Mouse (Mus musculus) brain, adult 2 months (tissue): ENCODE results near the gene Casp8ap2.

Experiments used
- DNase-seq: peaks from one replicate; pipeline ENCODE4 v3.0.0; 2011; ENCODE audit warnings: low read depth, low spot score

Gene Casp8ap2

DNA sequence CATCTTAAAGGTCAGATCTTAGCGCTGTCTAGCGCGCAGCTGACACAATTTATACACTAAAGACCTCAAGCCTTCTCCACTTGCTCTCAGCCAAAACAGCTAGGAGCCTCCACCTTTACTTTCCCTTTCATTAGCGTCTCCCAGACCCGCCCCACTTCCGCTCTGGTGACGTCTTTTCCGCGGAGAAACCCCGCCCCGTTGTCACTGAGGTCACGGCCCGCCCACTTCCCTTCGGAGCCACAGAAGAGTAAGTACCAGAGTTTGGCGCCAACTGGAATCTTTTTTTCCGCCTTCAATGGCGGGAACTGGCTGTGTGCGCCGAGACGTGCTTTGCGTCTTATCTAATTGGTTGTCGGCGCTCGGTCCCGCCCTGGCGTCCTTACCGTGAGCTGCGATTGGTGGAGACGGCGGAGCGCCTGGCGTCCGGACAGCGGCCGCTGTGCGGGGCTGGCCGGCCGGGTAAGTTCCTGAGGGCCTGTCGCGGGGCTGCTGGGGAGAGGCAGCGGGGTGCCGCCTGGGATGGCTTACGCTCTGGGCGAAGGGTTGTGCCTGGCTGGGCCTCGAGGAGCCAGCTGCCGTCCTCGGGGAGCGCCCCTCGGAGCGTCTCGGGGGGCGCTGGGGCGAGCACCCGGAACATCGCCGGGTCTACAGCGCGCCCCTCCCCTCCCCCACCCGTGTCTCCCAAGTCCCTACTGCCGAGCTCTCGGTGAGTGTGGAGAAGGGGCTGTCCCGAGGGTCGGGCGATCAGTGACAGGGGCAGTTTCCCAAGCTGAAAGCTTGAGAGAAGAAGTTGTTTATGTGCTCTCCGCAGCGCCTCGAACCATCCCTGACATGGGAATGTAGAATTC is at the start of gene Casp8ap2:
Casp8ap2 (plus strand) TSS at position 418 of the 848 bp plus-strand sequence.
- DNase-seq: peak; percentile 100

DNA sequence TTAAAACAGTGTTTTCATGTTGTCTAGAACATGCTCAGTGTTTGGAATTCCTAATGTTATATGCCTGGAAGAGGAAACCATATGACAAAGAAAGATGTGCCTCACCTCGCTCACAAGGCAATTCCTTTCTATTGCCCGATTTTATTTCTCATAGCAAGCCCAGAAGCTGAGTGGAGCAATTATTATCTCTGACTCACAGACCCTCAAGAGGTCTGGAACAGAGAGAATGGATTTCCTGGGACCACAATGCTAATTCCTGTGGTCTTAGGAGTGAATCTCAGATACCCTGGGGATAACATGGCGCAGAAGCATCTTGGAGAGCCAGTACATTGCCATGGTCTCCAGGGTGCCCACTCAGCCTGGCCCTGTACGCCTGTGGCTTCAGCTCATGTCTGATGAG is 46.2 kb upstream of the Casp8ap2 start:
- no peak for DNase-seq

DNA sequence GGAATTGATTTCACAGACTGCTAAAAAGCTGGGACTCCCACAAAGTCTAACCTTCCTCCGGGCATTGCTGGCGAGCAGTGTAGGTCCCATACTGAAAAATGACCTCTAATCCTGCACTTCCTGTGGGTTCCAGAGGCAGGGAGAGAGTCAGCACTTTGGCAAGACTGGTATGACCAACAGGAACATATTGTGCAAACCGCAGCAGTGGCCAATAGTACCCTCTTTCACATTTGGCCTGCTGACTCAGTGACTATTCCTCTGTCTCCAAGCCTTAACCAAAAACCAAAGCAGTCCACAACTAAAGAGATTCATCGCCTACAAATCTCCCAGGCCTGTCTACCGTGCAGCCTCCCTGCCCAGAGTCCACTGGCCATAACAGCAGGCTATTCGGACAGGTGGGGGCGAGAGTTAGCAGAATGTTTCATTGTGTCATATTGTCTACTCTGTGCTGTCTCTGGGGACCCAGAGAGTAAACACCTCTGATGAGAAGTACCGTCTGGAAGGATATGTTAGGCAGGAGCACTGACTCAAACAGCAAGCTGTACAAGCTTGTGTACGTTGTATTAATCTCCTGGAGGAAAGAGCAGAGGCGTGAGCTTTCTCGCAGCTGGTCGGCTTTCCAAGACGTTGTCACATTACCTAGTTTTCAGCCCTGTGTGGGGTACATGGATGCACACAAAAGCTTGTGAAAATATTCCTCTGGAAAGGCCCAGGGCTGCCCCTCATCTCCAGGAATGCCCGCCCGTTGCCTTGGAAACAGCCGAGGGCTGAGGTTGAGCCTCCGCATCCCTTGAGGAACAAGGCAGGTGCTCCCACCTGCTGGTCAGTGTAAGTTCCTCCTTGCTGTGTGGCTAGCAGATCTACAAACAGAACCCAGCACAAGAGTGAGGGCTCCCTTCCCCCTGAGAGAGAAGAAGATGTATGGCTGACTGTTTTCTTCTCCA is 45.0 kb upstream of the Casp8ap2 start:
- peak; percentile 76 for DNase-seq

DNA sequence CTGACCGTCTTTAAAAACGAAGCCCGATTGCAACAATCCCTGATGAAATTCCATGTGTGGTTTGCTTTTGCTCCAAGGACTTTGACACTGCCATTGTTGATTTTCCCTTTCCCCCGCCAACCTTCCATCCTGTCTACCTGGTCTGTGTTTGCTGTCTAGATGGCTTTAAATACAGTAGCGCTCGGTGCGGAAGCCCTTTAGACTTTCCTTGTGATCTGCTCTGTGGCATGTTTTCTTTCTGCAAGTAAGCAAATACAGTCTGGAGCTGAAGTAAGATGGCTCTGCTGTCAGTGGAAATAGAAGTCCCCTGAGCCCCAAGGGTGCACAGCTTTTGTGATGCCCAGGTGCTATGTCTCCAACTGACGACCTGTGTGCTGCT is 44.3 kb upstream of the Casp8ap2 start:
- DNase-seq: no peak

DNA sequence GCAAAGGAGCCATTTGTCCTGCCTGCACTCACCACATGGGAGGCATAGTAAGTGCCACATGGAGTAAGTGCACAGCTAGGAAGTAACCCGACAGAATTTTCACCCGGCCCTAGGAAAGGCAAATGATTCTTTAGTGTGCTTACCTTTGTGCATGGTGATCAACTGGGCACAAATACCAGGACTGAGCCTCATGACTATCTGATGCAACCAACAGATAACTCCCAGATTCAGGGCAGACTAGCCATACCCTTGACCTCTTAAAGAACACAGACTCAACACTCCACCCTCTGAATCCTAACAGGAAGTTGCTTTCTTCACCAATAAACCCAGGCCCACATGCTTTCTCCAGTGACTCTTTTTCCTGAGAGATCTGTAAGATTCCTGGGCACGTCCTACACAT is 43.8 kb upstream of the Casp8ap2 start:
- no peak for DNase-seq

DNA sequence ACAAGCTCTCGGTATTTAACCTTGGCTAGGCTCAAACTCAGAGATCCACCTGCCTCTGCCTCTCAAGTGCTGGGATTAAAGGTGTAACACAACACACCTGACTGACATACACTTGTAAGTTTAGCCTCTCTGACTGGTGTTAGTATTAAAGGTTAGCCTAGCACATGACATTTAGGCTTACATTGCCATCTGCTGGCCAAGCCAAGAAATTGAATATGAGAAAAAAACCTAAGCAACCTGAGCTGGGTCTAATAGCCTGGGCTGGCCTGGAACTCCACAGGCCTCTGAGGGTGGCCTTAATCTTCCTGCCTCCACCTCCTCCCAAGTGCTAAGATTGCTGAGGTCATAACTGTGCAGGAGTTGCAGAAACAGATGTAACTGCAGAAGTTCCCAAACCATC is 43.1 kb upstream of the Casp8ap2 start:
- DNase-seq: peak; percentile 81

DNA sequence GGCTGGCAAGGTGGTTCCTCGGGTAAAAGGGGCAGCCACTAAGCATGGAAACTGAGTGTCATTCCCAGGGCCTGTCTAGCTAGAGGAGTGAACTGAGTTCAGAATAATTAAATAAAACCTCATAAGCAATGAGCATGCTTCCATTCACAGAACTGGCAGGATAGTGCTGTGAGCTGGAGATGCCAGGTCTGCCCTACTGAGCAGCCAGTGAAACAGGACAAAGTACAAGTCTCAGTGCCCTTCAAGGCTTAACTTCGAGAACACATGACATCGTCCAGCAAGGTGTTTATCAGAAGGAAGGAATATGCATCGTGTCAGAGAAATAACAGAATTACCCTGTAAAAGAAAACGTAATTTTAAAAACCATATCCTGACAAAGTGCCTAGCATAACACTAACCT is 41.7 kb upstream of the Casp8ap2 start:
- DNase-seq: no peak

DNA sequence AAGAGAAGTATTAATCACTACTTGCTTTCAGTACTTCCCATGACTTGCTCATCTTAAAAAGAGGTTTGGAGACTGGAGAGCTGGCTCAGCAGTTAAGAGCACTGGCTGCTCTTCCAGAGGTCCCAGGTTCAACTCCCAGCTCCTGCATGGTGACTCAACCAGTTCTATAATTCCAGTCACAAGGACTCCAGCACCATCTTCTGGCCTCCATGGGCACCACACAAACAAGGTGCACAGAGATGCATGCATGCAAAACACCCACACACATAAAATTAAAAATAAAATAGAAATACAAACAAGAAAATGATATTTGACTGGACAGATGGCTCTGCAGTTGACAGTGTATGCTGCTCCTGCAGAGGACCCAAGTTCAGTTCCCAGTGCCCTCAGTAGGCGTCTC is 40.6 kb upstream of the Casp8ap2 start:
- no peak for DNase-seq

DNA sequence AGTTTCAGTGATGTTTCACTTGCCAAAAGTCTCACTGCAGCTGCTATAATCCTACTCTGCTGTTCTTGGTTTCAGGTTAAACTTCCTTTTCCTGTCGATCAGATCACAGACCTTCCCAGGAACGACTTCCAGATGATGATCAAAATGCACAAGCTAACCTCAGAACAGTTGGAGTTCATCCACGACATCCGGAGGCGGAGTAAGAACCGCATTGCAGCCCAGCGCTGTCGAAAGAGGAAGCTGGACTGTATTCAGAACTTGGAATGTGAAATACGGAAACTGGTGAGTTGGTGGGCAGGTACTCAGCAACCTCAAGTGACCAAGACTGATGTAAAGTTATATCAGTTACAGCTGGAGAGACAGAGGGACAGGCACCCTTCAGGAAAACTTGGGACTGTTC is 40.1 kb upstream of the Casp8ap2 start:
- DNase-seq: no peak

DNA sequence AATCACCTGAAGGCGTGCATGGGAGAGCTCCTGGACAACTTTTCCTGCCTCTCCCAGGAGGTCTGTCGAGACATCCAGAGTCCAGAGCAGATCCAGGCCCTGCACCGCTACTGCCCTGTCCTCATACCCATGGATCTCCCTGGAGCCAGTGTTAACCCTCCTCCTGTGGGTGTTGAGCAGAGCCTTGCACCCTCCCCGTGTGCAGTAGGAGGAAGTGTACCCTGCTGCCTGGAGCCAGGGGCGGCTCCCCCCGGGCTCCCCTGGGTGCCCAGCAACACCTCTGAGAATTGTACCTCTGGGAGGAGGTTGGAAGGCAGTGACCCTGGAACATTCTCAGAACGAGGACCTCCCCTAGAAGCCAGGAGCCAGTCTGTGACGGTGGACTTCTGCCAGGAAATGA is 35.4 kb upstream of the Casp8ap2 start:
- DNase-seq: no peak

DNA sequence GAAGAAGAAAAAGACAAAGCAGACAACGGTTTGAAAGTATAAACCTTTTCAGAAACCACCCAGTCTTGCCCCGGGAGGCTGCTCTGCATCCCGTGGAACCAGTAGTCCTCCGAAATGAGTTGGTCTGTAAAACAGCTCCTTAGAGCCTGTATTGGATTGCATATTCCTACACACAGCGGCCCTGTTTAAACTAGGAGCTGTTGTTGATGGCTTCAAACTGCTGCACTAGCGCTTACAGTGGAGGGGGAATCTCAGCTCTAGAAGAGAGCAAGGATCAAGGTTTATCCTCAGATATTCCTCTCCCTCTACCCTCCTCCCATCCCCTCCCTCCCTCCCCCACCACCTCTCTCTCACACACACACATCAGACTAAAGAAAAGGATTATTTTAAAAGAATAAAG is 31.1 kb upstream of the Casp8ap2 start:
- no peak for DNase-seq

DNA sequence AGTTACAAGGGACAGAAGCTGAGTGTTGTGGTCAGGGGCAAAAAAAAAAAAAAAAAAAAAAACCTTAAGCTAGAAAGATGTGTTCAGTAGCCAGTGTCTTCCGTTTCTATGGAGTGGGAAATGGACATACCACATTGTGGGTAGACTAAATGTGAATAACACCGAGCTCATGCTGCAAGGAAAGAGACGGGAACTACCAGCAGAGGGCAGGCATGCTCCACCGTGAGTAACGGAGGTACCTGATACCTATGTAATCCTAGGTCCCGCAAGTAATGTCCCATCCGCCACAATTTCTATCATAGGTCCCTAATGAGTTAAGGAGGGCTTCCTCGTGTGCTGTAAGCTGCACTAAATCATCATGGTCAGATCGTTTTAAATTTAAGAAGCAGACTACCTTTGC is 28.7 kb upstream of the Casp8ap2 start:
- DNase-seq: peak; percentile 68

DNA sequence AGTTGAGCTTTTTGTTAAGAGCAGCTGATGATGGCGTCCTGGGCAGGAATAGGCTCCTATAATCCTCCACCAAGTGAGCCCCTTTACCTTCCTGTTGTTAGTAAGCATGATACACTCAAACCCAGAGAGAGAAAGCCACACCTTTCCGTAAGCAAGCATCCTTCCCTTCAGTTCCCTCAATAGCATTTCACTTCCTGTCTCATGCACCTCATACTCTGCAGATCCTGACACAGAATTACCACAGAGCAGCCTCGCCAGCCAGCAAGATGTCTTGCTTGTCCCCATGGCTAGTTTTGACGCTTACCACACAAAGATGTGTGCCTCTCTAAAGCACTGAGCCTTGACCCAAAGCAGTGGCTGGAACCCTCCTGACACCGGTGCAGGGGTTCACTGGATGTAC is 27.7 kb upstream of the Casp8ap2 start:
- no peak for DNase-seq

DNA sequence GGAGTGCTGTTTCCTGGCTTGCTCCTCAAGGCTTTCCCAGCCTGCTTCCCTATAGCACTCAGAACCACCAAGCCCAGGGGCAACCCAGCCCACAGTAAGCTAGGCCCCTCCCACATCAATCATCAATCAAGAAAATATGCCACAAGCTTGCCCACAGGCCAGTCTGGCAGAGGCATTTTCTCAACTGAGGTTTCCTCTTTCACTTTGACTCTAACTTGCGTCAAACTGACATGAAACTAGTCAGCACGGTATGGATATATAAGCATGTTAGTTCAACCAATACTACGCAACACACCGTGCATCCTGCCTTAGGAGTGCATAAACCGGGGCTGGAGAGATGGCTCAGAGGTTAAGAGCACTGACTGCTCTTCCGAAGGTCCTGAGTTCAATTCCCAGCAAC is 27.0 kb upstream of the Casp8ap2 start:
- DNase-seq: no peak

DNA sequence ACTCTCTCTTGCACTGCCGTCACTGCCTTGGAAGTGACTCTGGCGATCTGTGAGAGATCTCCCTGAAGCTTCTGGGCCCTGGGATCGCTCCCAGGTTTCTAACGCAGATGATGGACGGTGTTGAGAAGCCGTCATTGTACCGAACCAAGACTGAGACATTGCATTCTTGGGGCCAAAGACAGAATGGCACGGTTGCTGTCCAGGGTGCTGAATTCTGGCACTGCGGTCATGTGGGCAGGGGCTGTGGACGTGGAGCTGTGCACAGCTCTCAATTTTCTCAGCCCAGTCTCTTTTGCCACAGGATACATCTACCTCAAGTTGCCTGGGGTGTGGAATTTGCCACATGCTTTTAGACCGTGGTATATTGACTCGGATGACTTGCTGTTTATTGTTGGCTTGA is 14.1 kb upstream of the Casp8ap2 start:
- DNase-seq: no peak

DNA sequence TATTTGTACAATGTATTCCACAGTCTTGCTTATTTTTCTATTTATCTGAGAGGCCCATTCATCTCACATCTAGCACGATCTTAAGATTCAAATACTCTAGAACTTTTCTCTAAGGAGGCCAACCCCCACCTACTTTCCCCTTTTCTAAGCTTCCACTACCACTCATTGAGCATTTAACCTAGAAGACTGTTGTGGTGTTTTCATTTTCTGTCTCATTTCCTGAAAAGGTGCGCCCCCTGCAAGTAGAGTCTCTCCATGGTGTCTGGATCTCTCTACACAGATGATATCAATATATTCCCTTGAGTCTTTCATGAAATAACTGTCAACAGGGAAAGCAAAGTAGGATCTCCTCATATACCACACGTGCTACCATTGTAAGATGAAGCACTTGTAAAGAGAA is 12.6 kb upstream of the Casp8ap2 start, which contains the start of gene Gja10:
Gja10 (minus strand) TSS at position 101 of the 400 bp plus-strand sequence.
- DNase-seq: no peak

DNA sequence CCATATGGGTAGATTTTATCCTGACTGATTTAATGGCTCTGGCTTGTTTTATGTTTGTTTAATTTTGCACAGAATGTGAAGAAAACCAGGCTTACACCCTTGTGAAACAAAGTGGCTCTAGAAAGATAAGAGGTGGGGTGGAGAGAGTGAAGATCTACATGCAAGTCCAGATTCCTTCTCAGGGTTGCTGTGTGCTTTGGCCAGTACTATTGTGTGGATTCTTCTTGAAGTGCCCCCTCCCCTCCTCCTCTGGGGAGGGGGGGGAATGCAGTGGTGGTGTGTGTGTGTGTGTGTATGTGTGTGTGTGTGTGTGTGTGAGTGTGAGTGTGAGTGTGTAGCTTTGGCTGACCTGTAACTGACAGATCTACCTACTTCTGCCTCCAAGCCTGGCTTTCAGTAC is 6.4 kb downstream of the Casp8ap2 start:
- no peak for DNase-seq

DNA sequence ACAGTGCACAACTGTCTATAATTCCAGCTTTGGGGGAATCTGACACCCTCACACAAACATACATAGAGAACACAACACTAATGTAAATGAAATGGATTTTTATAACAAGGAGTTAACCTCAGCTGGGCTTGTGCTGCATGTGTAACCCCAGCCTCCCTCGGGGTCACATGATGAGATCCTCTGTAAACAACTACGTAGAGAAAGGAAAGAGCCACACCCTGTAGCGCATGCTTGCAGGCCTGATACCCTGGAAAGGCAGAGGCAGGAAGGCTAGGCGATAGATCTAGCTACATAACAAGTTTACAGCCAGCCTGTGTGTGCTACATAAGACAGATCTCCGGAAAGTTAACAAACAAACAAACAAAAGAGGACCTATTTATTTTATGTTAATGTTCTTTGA is 36.4 kb downstream of the Casp8ap2 start:
- no peak for DNase-seq

DNA sequence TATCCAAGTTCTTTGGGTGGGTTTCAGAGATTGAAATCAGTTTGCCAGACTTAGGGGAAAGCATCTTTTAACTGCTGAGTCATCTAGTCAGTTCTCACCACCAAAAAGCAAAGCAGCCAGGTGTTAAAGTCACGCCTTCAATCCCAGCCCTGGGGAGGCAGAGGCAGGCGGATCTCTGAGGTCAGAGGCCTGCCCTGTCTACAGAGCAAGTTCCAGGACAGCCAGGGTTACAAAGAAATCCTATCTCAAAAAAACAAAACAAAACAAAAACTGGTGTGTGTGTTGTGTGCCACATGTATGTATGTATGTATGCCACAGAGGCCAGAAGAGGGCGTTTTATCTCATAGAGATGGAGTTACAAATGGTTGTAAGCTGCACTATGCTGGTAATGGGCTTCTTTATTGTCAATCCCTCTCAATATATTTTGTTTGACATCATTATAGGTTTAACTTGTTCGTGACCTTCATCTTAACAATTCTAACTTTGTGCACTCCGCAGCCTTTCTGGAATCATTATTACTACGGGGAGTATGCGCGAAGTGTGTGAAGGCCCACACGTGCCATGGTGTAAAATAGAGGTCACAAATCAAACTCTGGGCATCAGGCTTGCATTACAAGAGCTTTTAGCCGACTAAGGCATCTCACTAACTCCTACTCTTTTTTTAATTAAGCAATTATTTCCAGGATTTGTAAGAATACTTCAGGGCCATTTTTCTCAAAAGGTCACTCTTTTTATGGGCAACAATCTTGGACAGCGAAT is 41.1 kb downstream of the Casp8ap2 start:
- DNase-seq: no peak

DNA sequence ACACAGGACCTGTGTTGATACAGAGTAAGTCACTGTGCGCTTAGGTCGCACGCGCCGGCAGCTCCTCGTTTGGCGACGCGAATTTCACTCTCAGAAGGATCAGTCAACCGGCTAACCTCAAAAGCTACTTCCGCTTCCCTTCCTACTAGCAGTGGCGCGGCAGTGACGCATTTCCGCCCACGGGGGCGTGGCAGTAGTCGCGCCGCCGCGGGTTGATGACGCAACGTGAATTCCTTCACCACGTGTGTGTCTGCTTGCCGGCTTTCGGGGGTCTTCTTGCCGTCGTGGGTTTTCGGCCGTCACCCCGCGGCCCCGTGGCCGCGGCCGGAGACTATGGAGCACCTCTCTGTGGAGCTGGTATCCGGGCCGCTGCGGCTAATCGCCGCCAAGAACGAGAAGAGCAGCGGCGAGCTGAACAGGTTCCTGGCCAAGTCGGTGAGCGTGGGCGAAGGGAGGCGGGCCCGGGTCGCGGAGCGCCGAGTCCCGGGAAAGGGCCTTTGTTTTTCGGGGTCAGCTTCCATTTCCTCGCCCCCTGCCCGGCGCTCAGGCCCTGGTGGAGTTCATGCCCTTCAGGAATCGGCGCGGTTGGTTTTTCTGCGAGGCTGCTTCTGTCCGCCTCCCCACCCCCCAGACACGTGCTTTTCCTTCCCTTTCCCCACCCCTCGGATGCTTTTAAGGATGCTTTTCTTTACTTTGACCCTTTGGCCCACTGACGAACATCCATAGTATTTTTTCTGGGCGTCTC is 41.8 kb downstream of the Casp8ap2 start, which contains the start of gene Mdn1:
Mdn1 (plus strand) TSS at position 202 of the 745 bp plus-strand sequence.
- peak; percentile 97 for DNase-seq

DNA sequence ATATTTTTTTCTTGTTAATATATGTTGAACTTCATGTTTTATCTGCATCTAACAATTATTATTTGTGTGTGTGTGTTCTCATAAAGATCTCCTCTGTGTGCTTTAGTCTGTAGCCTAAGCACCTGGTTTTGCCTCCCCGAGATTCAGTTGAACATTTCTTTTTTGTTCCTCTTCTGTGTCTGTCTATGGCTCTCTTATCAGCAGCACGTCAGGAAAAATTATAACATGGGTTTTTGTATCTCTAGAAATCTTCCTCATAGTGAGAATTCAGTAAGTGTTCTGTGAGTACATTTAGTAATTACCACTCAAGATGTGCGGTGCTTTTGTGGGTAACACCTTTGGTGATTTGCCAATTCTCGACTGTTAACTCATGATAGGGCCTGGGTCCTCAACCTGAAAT is 50.6 kb downstream of the Casp8ap2 start:
- DNase-seq: no peak
